Mouse (Mus musculus): ENCODE results near the gene Elmo3. TPM values are rescaled to one million over a fixed set of nuclear protein-coding genes. Genes with fewer than 3 reads are reported as not detected.

Gene Elmo3
- polyA plus RNA-seq, 1 experiment from 2014 or later: 17.1 TPM

DNA sequence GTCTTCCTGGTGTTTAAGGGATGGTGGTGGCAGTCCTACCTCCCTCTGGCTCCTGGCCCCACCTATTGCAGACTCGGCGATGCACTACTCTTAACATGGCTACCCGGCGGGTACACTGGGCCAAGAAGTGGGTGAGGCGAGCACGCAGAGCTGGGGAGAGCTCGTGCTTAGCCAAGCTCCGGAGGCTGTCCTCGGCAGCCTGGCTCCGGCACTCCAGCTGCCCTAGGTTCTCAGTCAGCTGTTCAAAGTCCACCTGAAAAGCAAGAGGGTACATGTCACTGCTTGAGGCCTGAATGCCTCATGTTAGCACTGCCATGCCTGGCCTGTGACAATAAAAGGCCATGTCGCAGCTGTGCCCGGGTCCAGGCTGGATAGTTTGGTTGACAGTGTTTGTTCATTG lies 24.9 kb downstream of the Elmo3 start:
- Histone ChIP-seq H3K4me3 (ENCODE audit: low read depth, low read length) (no peak overlapping the region), H3K36me3 (ENCODE audit: control insufficient read depth, insufficient read depth, low read length) (peaks cover 40% of the 10 kb centered on the region), H3K9ac (ENCODE audit: low read length) (no peak overlapping the region), H3K27ac (replicated peaks) (no peak overlapping the region), H3K27me3 (ENCODE audit: control insufficient read depth, insufficient read depth, low read length) (no peaks in the 10 kb centered on the region), H3K9me3 (ENCODE audit: control insufficient read depth, low read length) (no peaks in the 10 kb centered on the region), H3K4me2 (replicated peaks; ENCODE audit: low read depth) (no peak overlapping the region), H3K4me1 (replicated peaks; ENCODE audit: control insufficient read depth, insufficient read depth) (peaks cover 11% of the 10 kb centered on the region)
- TF ChIP-seq EP300 (optimal IDR thresholded peaks at IDR 0.05) (no peak), CTCF (IDR thresholded peaks at IDR 0.05; ENCODE audit: low read depth) (no peak)
- WGBS: 93% methylated on average over 12 of the region's 12 CpGs
- ATAC-seq (ENCODE audit: low FRiP score, low TSS enrichment) (no peak), DNase-seq (ENCODE audit: low spot score) (no peak)

DNA sequence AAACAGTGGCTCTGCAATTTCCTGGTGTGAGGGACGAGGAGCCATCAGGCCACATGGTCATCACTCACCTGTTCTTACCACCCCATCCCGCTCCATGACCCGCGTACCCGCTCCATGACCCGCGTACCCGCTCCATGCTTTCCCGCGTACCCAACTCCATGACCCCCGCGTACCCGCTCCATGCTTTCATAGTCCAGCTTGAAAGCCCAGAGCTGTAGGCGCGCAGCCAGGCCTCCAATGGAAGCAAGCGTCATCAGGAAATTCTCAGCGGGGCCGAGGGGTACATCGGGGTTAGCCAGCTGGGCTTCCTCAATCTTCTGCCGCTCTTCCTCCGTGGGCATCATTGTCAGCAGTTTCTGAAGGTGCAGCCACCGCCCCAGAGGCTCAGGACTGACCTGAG lies 26.1 kb downstream of the Elmo3 start:
- H3K4me3 ChIP-seq (ENCODE audit: low read depth, low read length): no peak overlapping the region
- no peaks in the 10 kb centered on the region for H3K9me3 ChIP-seq (ENCODE audit: control insufficient read depth, low read length)
- no peak overlapping the region for H3K4me2 ChIP-seq (replicated peaks; ENCODE audit: low read depth)
- peaks cover 7% of the 10 kb centered on the region; the same call in 1 of the 2 replicates for H3K4me1 ChIP-seq (replicated peaks; ENCODE audit: control insufficient read depth, insufficient read depth)
- DNase-seq (ENCODE audit: low spot score) (no peak), ATAC-seq (ENCODE audit: low FRiP score, low TSS enrichment) (no peak)
- no peak overlapping the region for H3K9ac ChIP-seq (ENCODE audit: low read length)
- TF ChIP-seq CTCF (IDR thresholded peaks at IDR 0.05; ENCODE audit: low read depth) (no peak), EP300 (optimal IDR thresholded peaks at IDR 0.05) (no peak)
- WGBS: 96% methylated on average over 22 of the region's 22 CpGs
- no peaks in the 10 kb centered on the region for H3K27me3 ChIP-seq (ENCODE audit: control insufficient read depth, insufficient read depth, low read length)
- peaks cover 49% of the 10 kb centered on the region for H3K36me3 ChIP-seq (ENCODE audit: control insufficient read depth, insufficient read depth, low read length)
- no peak overlapping the region for H3K27ac ChIP-seq (replicated peaks)

DNA sequence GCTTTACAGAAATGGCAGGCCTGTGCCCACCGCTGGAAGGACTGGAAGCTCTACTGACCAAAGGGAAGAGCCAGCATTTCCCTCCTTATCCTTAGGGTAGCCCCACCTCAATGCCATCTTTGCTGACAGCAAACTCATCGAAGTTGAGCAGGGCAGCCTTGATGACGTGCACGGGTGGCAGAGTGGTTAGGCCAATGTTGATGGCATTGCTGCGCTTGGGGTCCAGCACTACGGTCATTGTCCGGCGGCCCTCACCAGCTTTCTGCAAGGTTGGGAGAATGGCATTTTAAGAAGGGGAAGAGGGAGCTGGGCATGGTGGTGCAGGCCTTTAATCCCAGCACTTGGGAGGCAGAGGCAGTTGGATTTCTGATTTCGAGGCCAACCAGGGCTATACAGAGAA lies 26.5 kb downstream of the Elmo3 start:
- DNase-seq (ENCODE audit: low spot score) (no peak), ATAC-seq (ENCODE audit: low FRiP score, low TSS enrichment) (no peak)
- H3K36me3 ChIP-seq (ENCODE audit: control insufficient read depth, insufficient read depth, low read length): peaks cover 52% of the 10 kb centered on the region
- H3K27ac ChIP-seq (replicated peaks): no peak overlapping the region
- H3K4me1 ChIP-seq (replicated peaks; ENCODE audit: control insufficient read depth, insufficient read depth): peaks cover 5% of the 10 kb centered on the region; the same call in 1 of the 2 replicates
- WGBS: 92% methylated on average over 9 of the region's 9 CpGs
- H3K27me3 ChIP-seq (ENCODE audit: control insufficient read depth, insufficient read depth, low read length): no peaks in the 10 kb centered on the region
- no peak overlapping the region for H3K4me2 ChIP-seq (replicated peaks; ENCODE audit: low read depth)
- H3K9me3 ChIP-seq (ENCODE audit: control insufficient read depth, low read length): no peaks in the 10 kb centered on the region
- TF ChIP-seq CTCF (IDR thresholded peaks at IDR 0.05; ENCODE audit: low read depth): no peak
- TF ChIP-seq EP300 (optimal IDR thresholded peaks at IDR 0.05): no peak
- no peak overlapping the region for H3K4me3 ChIP-seq (ENCODE audit: low read depth, low read length)
- H3K9ac ChIP-seq (ENCODE audit: low read length): no peak overlapping the region

DNA sequence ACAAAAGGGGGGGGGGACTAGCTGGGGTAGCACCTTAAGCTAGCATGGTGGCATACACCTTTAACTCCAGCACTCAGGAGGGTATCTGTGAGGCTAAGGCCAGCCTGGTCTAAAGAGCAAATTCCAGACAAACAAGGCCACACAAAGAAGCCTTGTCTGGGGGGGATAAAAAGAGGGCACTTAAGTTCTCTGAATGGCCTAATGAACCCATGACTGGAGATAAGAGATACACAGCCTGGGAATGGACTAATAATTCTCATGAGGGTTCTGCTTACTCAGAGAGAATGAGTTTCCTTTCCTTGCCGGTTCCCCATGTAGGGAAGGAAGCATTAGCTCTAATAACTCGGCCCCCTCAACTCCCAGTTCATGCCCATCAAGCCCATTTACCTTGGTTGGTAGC lies 27.1 kb downstream of the Elmo3 start:
- DNase-seq (ENCODE audit: low spot score) (no peak), ATAC-seq (ENCODE audit: low FRiP score, low TSS enrichment) (peak; percentile 35)
- TF ChIP-seq EP300 (optimal IDR thresholded peaks at IDR 0.05) (no peak), CTCF (IDR thresholded peaks at IDR 0.05; ENCODE audit: low read depth) (no peak)
- H3K9me3 ChIP-seq (ENCODE audit: control insufficient read depth, low read length): no peaks in the 10 kb centered on the region
- 64% methylated on average over 2 of the region's 2 CpGs for WGBS
- H3K4me3 ChIP-seq (ENCODE audit: low read depth, low read length): no peak overlapping the region
- H3K4me1 ChIP-seq (replicated peaks; ENCODE audit: control insufficient read depth, insufficient read depth): no peaks in the 10 kb centered on the region
- no peak overlapping the region for H3K27ac ChIP-seq (replicated peaks)
- H3K36me3 ChIP-seq (ENCODE audit: control insufficient read depth, insufficient read depth, low read length): peaks cover 52% of the 10 kb centered on the region
- H3K27me3 ChIP-seq (ENCODE audit: control insufficient read depth, insufficient read depth, low read length): no peaks in the 10 kb centered on the region
- no peak overlapping the region for H3K4me2 ChIP-seq (replicated peaks; ENCODE audit: low read depth)
- no peak overlapping the region for H3K9ac ChIP-seq (ENCODE audit: low read length)

DNA sequence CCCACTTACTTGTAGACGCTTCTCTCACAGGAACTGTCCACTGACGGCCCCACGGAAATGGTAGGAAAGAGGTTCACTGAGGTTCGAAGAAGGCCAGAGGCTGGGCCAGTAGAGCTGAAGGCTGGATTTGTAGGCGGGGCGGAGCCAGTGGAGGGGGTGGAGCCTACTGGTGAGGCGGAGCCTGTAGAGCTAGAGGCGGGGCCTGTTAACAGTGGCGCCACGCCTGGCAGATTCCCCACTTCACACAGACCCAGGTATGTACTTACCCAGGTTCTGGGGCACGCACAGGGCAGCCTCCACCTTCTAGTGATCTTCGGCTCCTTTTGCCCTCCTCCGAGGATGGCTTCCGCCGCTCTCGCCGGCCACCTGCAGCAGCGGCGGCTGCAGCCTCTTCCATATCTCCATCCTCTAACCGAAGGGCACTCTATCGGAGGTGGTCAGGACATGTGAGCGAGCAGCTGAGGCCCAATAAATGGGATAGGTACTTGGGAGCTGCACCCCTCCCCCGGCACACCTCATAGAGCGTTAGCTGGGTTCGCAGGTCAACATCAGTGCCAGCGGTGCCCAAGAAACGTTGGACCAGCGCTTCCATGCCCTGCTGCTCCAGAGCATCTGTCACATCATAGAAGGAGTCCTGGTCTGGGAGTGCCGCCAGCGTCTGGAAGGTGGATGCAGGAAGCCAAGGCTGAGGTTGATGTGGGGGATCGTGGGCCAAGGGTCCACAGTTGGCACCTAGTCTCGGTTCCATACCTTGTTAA lies 31.2 kb downstream of the Elmo3 start:
- 71% methylated on average over 32 of the region's 32 CpGs for whole genome bisulfite sequencing
- Histone ChIP-seq H3K4me1 (replicated peaks; ENCODE audit: control insufficient read depth, insufficient read depth) (peaks cover 10% of the 10 kb centered on the region), H3K36me3 (ENCODE audit: control insufficient read depth, insufficient read depth, low read length) (peaks cover 28% of the 10 kb centered on the region), H3K9ac (ENCODE audit: low read length) (no peak overlapping the region), H3K27me3 (ENCODE audit: control insufficient read depth, insufficient read depth, low read length) (no peaks in the 10 kb centered on the region), H3K9me3 (ENCODE audit: control insufficient read depth, low read length) (no peaks in the 10 kb centered on the region), H3K4me3 (ENCODE audit: low read depth, low read length) (no peak overlapping the region), H3K27ac (replicated peaks) (no peak overlapping the region), H3K4me2 (replicated peaks; ENCODE audit: low read depth) (no peak overlapping the region)
- ATAC-seq (ENCODE audit: low FRiP score, low TSS enrichment): no peak
- TF ChIP-seq EP300 (optimal IDR thresholded peaks at IDR 0.05) (no peak), CTCF (IDR thresholded peaks at IDR 0.05; ENCODE audit: low read depth) (no peak)
- DNase-seq (ENCODE audit: low spot score): no peak

DNA sequence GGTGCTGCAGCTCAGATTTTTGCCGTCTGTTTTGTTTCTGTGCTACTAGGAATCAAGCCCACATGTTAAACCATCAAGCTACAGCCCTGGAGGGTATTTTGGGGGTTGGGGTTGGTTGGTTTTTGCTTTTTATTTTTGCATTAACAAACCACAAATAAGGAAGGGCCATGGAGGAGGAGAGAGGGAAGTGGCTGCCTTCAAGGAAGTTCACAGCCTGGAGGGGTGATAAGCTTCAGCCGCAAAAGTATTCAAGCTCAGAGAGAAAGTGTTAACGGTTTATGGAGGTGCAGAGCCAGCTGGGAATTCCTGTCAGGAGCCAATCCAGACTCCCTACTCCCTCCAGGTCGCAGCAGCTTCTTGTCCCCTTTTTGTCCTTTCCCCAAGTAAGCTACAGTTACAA lies 33.6 kb downstream of the Elmo3 start:
- Histone ChIP-seq H3K4me3 (ENCODE audit: low read depth, low read length) (no peak overlapping the region), H3K27me3 (ENCODE audit: control insufficient read depth, insufficient read depth, low read length) (no peaks in the 10 kb centered on the region), H3K36me3 (ENCODE audit: control insufficient read depth, insufficient read depth, low read length) (peaks cover 19% of the 10 kb centered on the region), H3K9me3 (ENCODE audit: control insufficient read depth, low read length) (no peaks in the 10 kb centered on the region), H3K9ac (ENCODE audit: low read length) (no peak overlapping the region), H3K4me1 (replicated peaks; ENCODE audit: control insufficient read depth, insufficient read depth) (peaks cover 11% of the 10 kb centered on the region), H3K4me2 (replicated peaks; ENCODE audit: low read depth) (no peak overlapping the region), H3K27ac (replicated peaks) (peak overlapping the region; percentile 14; the same call in 1 of the 2 replicates)
- TF ChIP-seq CTCF (IDR thresholded peaks at IDR 0.05; ENCODE audit: low read depth): no peak
- TF ChIP-seq EP300 (optimal IDR thresholded peaks at IDR 0.05): no peak
- DNase-seq (ENCODE audit: low spot score): no peak
- ATAC-seq (ENCODE audit: low FRiP score, low TSS enrichment): no peak
- WGBS: 40% methylated on average over 4 of the region's 4 CpGs

All from stomach, postnatal 0 days (tissue).